Mouse (Mus musculus) small intestine, adult 2 months (tissue): ENCODE results near the gene Dnajc14.

Experiments used
- CTCF ChIP-seq: fragments of 200-500 bp; IDR thresholded peaks from 2 replicates; pipeline ENCODE4 v1.5.1; 2012; ENCODE audit warnings: low read depth, mild to moderate bottlenecking, control low read depth, inconsistent platforms, low read length, moderate library complexity, mixed read lengths; ENCODE audit not compliant: insufficient replicate concordance, insufficient read length; ENCODE audit errors: extremely low read depth
- POLR2A ChIP-seq: fragments of 200-500 bp; IDR thresholded peaks from 2 replicates; pipeline ENCODE4 v1.6.1; 2012; ENCODE audit warnings: low read depth, mild to moderate bottlenecking, control low read depth, inconsistent platforms, low read length, moderate library complexity

DNA sequence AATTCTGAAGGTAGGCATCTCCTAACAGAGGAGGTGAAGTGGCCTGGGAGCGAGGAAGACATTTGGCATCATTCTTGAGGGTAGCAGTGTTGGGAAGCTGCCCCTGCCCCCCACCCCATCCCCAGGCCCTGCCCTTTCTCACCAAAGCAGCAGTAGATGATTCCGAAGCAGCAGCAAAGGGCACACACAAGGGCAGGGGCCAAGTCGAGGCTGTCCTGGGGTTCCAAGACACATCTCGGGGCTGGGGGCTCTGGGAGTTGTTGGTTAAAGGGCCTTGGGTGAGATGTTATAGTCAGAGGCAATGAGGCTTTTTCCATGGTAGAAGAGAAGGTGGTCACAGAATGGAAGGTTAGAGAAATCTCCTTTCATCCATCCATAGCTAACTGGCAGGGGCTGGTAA is 906 bp upstream of the Dnajc14 start:
- TF ChIP-seq CTCF (no peak), POLR2A (no peak)
